Mouse (Mus musculus): Measurements from ENCODE around the gene Zfp512b. TPM values are rescaled to one million over a fixed set of nuclear protein-coding genes. Genes with fewer than 3 reads are reported as not detected.

Gene Zfp512b
- polyA plus RNA-seq, 1 experiment from 2014 or later = 36.0 TPM

GRCm38 (mm10) chr2:181577126-181577525 is 15.5 kb downstream of the Zfp512b start:
- Histone ChIP-seq H3K9me3 (no peaks in the 10 kb centered on the region), H3K27ac (no peak overlapping the region), H3K27me3 (ENCODE audit: insufficient read depth, poor library complexity, severe bottlenecking) (no peaks in the 10 kb centered on the region), H3K4me3 (no peak overlapping the region), H3K4me1 (peaks cover 40% of the 10 kb centered on the region), H3K36me3 (peaks cover 28% of the 10 kb centered on the region)
- no peak for DNase-seq (ENCODE audit: low spot score)
- 74% methylated on average over 2 of the region's 2 CpGs for WGBS

GRCm38 (mm10) chr2:181576613-181577012 is 16.0 kb downstream of the Zfp512b start:
- 85% methylated on average over 2 of the region's 2 CpGs for WGBS
- Histone ChIP-seq H3K36me3 (peaks cover 33% of the 10 kb centered on the region), H3K27ac (no peak overlapping the region), H3K9me3 (no peaks in the 10 kb centered on the region), H3K4me1 (peaks cover 38% of the 10 kb centered on the region), H3K27me3 (ENCODE audit: insufficient read depth, poor library complexity, severe bottlenecking) (no peaks in the 10 kb centered on the region), H3K4me3 (no peak overlapping the region)
- no peak for DNase-seq (ENCODE audit: low spot score)

GRCm38 (mm10) chr2:181574921-181575545 is 17.6 kb downstream of the Zfp512b start:
- peak; percentile 75 for DNase-seq (ENCODE audit: low spot score)
- no peak overlapping the region for H3K4me3 ChIP-seq
- H3K9me3 ChIP-seq = no peaks in the 10 kb centered on the region
- H3K27ac ChIP-seq = no peak overlapping the region
- 92% methylated on average over 7 of the region's 7 CpGs for WGBS
- peaks cover 33% of the 10 kb centered on the region for H3K4me1 ChIP-seq
- no peaks in the 10 kb centered on the region for H3K27me3 ChIP-seq (ENCODE audit: insufficient read depth, poor library complexity, severe bottlenecking)
- H3K36me3 ChIP-seq = peaks cover 38% of the 10 kb centered on the region

- Histone ChIP-seq H3K27me3 (ENCODE audit: insufficient read depth, poor library complexity, severe bottlenecking) (no peaks in the 10 kb centered on the region), H3K27ac (no peak overlapping the region), H3K4me3 (no peak overlapping the region), H3K9me3 (no peaks in the 10 kb centered on the region), H3K36me3 (peaks cover 45% of the 10 kb centered on the region), H3K4me1 (peaks cover 24% of the 10 kb centered on the region)
- WGBS = 88% methylated on average over 9 of the region's 9 CpGs
- peak; percentile 55 for DNase-seq (ENCODE audit: low spot score)
Measured at GRCm38 (mm10) chr2:181573961-181574360, 18.6 kb downstream of the Zfp512b start.

- peak; percentile 63 for DNase-seq (ENCODE audit: low spot score)
- 89% methylated on average over 15 of the region's 15 CpGs for WGBS
- no peak overlapping the region for H3K27ac ChIP-seq
- no peak overlapping the region for H3K4me3 ChIP-seq
- no peaks in the 10 kb centered on the region for H3K27me3 ChIP-seq (ENCODE audit: insufficient read depth, poor library complexity, severe bottlenecking)
- peaks cover 45% of the 10 kb centered on the region for H3K36me3 ChIP-seq
- no peaks in the 10 kb centered on the region for H3K9me3 ChIP-seq
- peaks cover 17% of the 10 kb centered on the region for H3K4me1 ChIP-seq
Measured at GRCm38 (mm10) chr2:181572921-181573920, 19.4 kb downstream of the Zfp512b start.

- WGBS = 91% methylated on average over 11 of the region's 11 CpGs
- Histone ChIP-seq H3K27ac (no peak overlapping the region), H3K4me3 (no peak overlapping the region), H3K9me3 (no peaks in the 10 kb centered on the region), H3K4me1 (peaks cover 8% of the 10 kb centered on the region), H3K27me3 (ENCODE audit: insufficient read depth, poor library complexity, severe bottlenecking) (no peaks in the 10 kb centered on the region), H3K36me3 (peaks cover 45% of the 10 kb centered on the region)
- DNase-seq (ENCODE audit: low spot score) = peak; percentile 70
Measured at GRCm38 (mm10) chr2:181571941-181572670, 20.5 kb downstream of the Zfp512b start.

- DNase-seq (ENCODE audit: low spot score) = peak; percentile 69
- peaks cover 45% of the 10 kb centered on the region for H3K36me3 ChIP-seq
- H3K27ac ChIP-seq = no peak overlapping the region
- H3K4me1 ChIP-seq = peaks cover 8% of the 10 kb centered on the region
- H3K27me3 ChIP-seq (ENCODE audit: insufficient read depth, poor library complexity, severe bottlenecking) = no peaks in the 10 kb centered on the region
- H3K9me3 ChIP-seq = no peaks in the 10 kb centered on the region
- no peak overlapping the region for H3K4me3 ChIP-seq
- WGBS = 62% methylated on average over 6 of the region's 6 CpGs
Measured at GRCm38 (mm10) chr2:181570921-181571595, 21.5 kb downstream of the Zfp512b start.

- 71% methylated on average over 8 of the region's 8 CpGs for WGBS
- DNase-seq (ENCODE audit: low spot score) = no peak
Measured at GRCm38 (mm10) chr2:181570375-181570774, 22.2 kb downstream of the Zfp512b start.

GRCm38 (mm10) chr2:181569856-181570255 is 22.7 kb downstream of the Zfp512b start:
- DNase-seq (ENCODE audit: low spot score) = peak; percentile 71
- Histone ChIP-seq H3K4me3 (no peak overlapping the region), H3K9me3 (no peaks in the 10 kb centered on the region), H3K36me3 (peaks cover 44% of the 10 kb centered on the region), H3K27ac (no peak overlapping the region), H3K27me3 (ENCODE audit: insufficient read depth, poor library complexity, severe bottlenecking) (no peaks in the 10 kb centered on the region), H3K4me1 (peaks cover 8% of the 10 kb centered on the region)
- 85% methylated on average over 10 of the region's 10 CpGs for WGBS

More at GRCm38 (mm10) chr2:181570375-181570774, 22.2 kb downstream of the Zfp512b start:
- no peaks in the 10 kb centered on the region for H3K9me3 ChIP-seq
- no peak overlapping the region for H3K4me3 ChIP-seq
- H3K4me1 ChIP-seq = peaks cover 8% of the 10 kb centered on the region
- H3K36me3 ChIP-seq = peaks cover 45% of the 10 kb centered on the region
- H3K27me3 ChIP-seq (ENCODE audit: insufficient read depth, poor library complexity, severe bottlenecking) = no peaks in the 10 kb centered on the region
- H3K27ac ChIP-seq = no peak overlapping the region

- no peaks in the 10 kb centered on the region for H3K27me3 ChIP-seq (ENCODE audit: insufficient read depth, poor library complexity, severe bottlenecking)
- 60% methylated on average over 7 of the region's 7 CpGs for WGBS
- peak; percentile 74 for DNase-seq (ENCODE audit: low spot score)
- peaks cover 8% of the 10 kb centered on the region for H3K4me1 ChIP-seq
- peaks cover 30% of the 10 kb centered on the region for H3K36me3 ChIP-seq
- H3K4me3 ChIP-seq = no peak overlapping the region
- H3K9me3 ChIP-seq = no peaks in the 10 kb centered on the region
- no peak overlapping the region for H3K27ac ChIP-seq
Measured at GRCm38 (mm10) chr2:181568272-181569008, 24.2 kb downstream of the Zfp512b start.

- Histone ChIP-seq H3K4me1 (peaks cover 8% of the 10 kb centered on the region), H3K36me3 (peaks cover 19% of the 10 kb centered on the region), H3K27ac (no peak overlapping the region), H3K9me3 (no peaks in the 10 kb centered on the region), H3K27me3 (ENCODE audit: insufficient read depth, poor library complexity, severe bottlenecking) (no peaks in the 10 kb centered on the region), H3K4me3 (no peak overlapping the region)
- 79% methylated on average over 3 of the region's 3 CpGs for WGBS
- peak; percentile 53 for DNase-seq (ENCODE audit: low spot score)
Measured at GRCm38 (mm10) chr2:181567338-181567737, 25.3 kb downstream of the Zfp512b start.

GRCm38 (mm10) chr2:181553772-181554171 is 38.8 kb downstream of the Zfp512b start:
- no peaks in the 10 kb centered on the region for H3K9me3 ChIP-seq
- no peak overlapping the region for H3K27ac ChIP-seq
- no peak for DNase-seq (ENCODE audit: low spot score)

More at GRCm38 (mm10) chr2:181553772-181554171, 38.8 kb downstream of the Zfp512b start:
- Histone ChIP-seq H3K27me3 (ENCODE audit: insufficient read depth, poor library complexity, severe bottlenecking) (no peaks in the 10 kb centered on the region), H3K36me3 (peaks cover 60% of the 10 kb centered on the region), H3K4me1 (no peaks in the 10 kb centered on the region), H3K4me3 (no peak overlapping the region)
